Mouse (Mus musculus): ENCODE results near the gene Smim24. TPM values are rescaled to one million over a fixed set of nuclear protein-coding genes. Genes with fewer than 3 reads are reported as not detected.
A peak's percentile ranks its signal among the peaks of the same experiment; 100 is the strongest.

Smim24 gene
- polyA plus RNA-seq, 1 experiment from 2014 or later, result 2.9 TPM

DNA sequence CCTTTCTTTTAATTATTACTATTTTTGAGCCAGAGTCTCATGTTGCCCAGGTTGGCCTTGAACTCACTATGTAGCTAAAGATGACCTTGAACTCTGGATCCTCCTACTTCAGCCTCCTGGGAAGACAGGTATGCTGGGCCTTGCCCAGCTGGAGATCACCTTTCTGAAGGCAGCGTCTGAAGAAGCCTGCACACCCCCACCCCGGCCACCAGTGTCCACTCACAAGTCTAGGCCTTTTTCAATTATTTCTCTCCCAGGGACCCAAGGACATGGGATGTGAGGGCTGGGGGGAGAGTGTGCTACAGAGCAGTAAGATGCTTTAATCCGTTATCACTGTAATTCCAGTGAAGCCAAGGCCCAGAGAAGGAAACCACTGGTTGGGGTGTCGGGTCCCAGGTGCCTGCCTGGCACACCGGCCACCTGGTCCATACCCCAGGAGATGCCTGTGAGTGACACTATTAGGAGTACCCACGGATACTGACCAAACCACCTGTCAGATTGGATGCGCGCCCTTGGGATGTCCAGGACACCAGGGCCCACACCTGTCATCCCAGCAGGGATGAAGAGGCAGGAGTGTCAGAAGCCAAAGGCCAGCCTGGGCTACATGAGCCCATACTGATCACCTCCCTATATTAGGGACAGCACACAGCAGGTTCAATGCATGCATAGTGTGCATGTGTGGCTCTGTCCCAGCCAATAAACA is 35.1 kb downstream of the Smim24 start:
- Histone ChIP-seq H3K9me3 (no peaks in the 10 kb centered on the region), H3K4me1 (peaks cover 59% of the 10 kb centered on the region), H3K36me3 (no peaks in the 10 kb centered on the region), H3K4me3 (no peak overlapping the region), H3K9ac (no peak overlapping the region), H3K27ac (no peak overlapping the region), H3K27me3 (no peaks in the 10 kb centered on the region), H3K4me2 (no peak overlapping the region)
- ATAC-seq (ENCODE audit: insufficient number of reproducible peaks, low FRiP score, low TSS enrichment, low read depth), result no peak
- WGBS, result 77% methylated on average over 8 of the region's 8 CpGs

- Histone ChIP-seq H3K9ac (no peak overlapping the region), H3K4me1 (peaks cover 64% of the 10 kb centered on the region), H3K27ac (no peak overlapping the region), H3K4me3 (no peak overlapping the region), H3K4me2 (no peak overlapping the region), H3K27me3 (no peaks in the 10 kb centered on the region), H3K9me3 (no peaks in the 10 kb centered on the region), H3K36me3 (no peaks in the 10 kb centered on the region)
- ATAC-seq (ENCODE audit: insufficient number of reproducible peaks, low FRiP score, low TSS enrichment, low read depth), result no peak
- 91% methylated on average over 7 of the region's 7 CpGs for WGBS
These were observed 35.6 kb downstream of the Smim24 start for GRCm38 (mm10) chr10:81428507-81428870.

GRCm38 (mm10) chr10:81429092-81429491 is 36.2 kb downstream of the Smim24 start:
- H3K4me2 ChIP-seq, result peak overlapping the region; percentile 94
- no peaks in the 10 kb centered on the region for H3K27me3 ChIP-seq
- H3K27ac ChIP-seq, result peak overlapping the region; percentile 93
- 37% methylated on average over 2 of the region's 2 CpGs for WGBS
- H3K9ac ChIP-seq, result no peak overlapping the region
- no peak for ATAC-seq (ENCODE audit: insufficient number of reproducible peaks, low FRiP score, low TSS enrichment, low read depth)
- peak overlapping the region; percentile 76 for H3K4me3 ChIP-seq
- H3K9me3 ChIP-seq, result no peaks in the 10 kb centered on the region
- H3K36me3 ChIP-seq, result no peaks in the 10 kb centered on the region
- peaks cover 64% of the 10 kb centered on the region for H3K4me1 ChIP-seq

DNA sequence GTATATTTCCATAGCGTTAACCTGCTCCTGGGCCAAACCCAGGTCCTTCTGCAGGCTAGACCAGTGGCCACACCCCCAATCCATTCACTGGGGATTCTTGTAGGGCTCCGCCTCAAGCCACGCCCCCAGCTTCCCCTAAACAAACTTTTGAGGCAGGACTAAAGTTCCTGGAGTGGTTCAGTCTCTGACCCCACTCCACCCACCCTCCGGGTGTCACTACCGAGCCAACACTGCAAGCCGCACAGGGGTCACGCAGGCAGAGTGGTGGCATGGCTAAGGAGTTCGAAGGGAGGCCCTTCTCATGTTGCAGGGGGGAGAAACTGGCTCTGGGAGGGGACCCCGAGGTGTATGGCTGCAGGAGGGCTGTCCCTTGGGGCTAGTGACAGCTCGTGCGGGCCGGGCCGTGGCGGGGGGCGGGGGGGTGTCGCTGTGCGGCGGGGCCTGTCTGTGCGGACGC is 36.8 kb downstream of the Smim24 start:
- no peaks in the 10 kb centered on the region for H3K27me3 ChIP-seq

GRCm38 (mm10) chr10:81430141-81430830 is 37.4 kb downstream of the Smim24 start:
- H3K27me3 ChIP-seq, result no peaks in the 10 kb centered on the region
- peak overlapping the region; percentile 93 for H3K27ac ChIP-seq
- peaks cover 60% of the 10 kb centered on the region for H3K4me1 ChIP-seq
- 0% methylated on average over 53 of the region's 89 CpGs for WGBS
- H3K9ac ChIP-seq, result peak overlapping the region; percentile 68
- H3K36me3 ChIP-seq, result no peaks in the 10 kb centered on the region
- peak overlapping the region; percentile 94 for H3K4me2 ChIP-seq
- ATAC-seq (ENCODE audit: insufficient number of reproducible peaks, low FRiP score, low TSS enrichment, low read depth), result peak; percentile 9; the same call in 1 of the 2 replicates
- peak overlapping the region; percentile 76 for H3K4me3 ChIP-seq
- H3K9me3 ChIP-seq, result no peaks in the 10 kb centered on the region

More for the DNA sequence above, 36.8 kb downstream of the Smim24 start:
- no peaks in the 10 kb centered on the region for H3K9me3 ChIP-seq
- peaks cover 63% of the 10 kb centered on the region for H3K4me1 ChIP-seq
- peak overlapping the region; percentile 93 for H3K27ac ChIP-seq
- WGBS, result 0% methylated on average over 20 of the region's 20 CpGs
- peak overlapping the region; percentile 68 for H3K9ac ChIP-seq
- H3K4me3 ChIP-seq, result peak overlapping the region; percentile 76
- peak overlapping the region; percentile 94 for H3K4me2 ChIP-seq
- peak; percentile 26; the same call in 1 of the 2 replicates for ATAC-seq (ENCODE audit: insufficient number of reproducible peaks, low FRiP score, low TSS enrichment, low read depth)
- H3K36me3 ChIP-seq, result no peaks in the 10 kb centered on the region

GRCm38 (mm10) chr10:81430831-81431525 is 38.1 kb downstream of the Smim24 start:
- Histone ChIP-seq H3K9ac (peak overlapping the region; percentile 68), H3K36me3 (no peaks in the 10 kb centered on the region), H3K4me1 (peaks cover 57% of the 10 kb centered on the region), H3K4me3 (peak overlapping the region; percentile 76), H3K27ac (peak overlapping the region; percentile 93), H3K27me3 (no peaks in the 10 kb centered on the region), H3K4me2 (peak overlapping the region; percentile 94), H3K9me3 (no peaks in the 10 kb centered on the region)
- 1% methylated on average over 34 of the region's 70 CpGs for WGBS
- ATAC-seq (ENCODE audit: insufficient number of reproducible peaks, low FRiP score, low TSS enrichment, low read depth), result no peak; the same call in 1 of the 2 replicates

GRCm38 (mm10) chr10:81431526-81432168 is 38.8 kb downstream of the Smim24 start:
- Histone ChIP-seq H3K4me3 (peak overlapping the region; percentile 76), H3K27me3 (no peaks in the 10 kb centered on the region), H3K4me2 (peak overlapping the region; percentile 94), H3K36me3 (no peaks in the 10 kb centered on the region), H3K27ac (peak overlapping the region; percentile 93; the same call in 1 of the 2 replicates), H3K4me1 (peaks cover 56% of the 10 kb centered on the region), H3K9ac (no peak overlapping the region), H3K9me3 (no peaks in the 10 kb centered on the region)
- no peak for ATAC-seq (ENCODE audit: insufficient number of reproducible peaks, low FRiP score, low TSS enrichment, low read depth)
- 24% methylated on average over 15 of the region's 15 CpGs for WGBS

DNA sequence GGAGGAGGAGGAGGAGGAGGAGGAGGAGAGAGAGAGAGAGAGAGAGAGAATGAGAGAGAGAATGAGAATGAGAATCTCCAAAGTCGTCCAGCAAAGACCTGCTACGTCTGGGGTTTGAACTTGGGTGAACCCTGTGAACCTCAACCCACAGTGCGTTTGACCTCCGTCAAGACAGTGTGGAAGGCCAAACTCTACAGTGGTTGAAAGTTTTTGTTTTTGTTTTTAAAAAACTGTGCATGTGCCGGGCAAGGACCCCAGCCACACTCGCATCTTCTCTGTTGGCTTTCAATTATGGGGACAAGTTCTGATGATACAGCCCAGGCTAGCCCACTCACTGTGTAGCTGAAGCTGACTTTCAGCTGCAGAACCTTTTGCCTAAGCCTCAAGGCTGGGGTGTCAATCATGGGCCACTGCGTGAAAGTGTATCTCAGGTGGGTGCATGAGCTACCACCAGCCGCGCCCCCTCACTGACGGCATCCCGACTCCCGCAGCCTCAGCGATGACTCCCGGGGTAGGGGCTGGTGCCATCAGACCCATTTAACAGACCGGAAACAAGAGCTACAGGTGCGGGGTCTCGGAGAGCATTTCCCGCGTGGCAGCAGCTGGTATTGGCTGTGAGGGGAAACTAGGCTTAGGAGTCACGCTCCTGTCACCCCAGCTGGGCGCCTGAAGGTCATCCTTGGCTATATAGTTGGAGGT is 39.5 kb downstream of the Smim24 start:
- WGBS, result 64% methylated on average over 21 of the region's 21 CpGs
- peak overlapping the region; percentile 54 for H3K4me2 ChIP-seq
- no peak for ATAC-seq (ENCODE audit: insufficient number of reproducible peaks, low FRiP score, low TSS enrichment, low read depth)

GRCm38 (mm10) chr10:81432868-81433262 is 40.0 kb downstream of the Smim24 start:
- no peaks in the 10 kb centered on the region for H3K9me3 ChIP-seq
- no peak overlapping the region for H3K27ac ChIP-seq
- H3K4me3 ChIP-seq, result peak overlapping the region; percentile 28
- ATAC-seq (ENCODE audit: insufficient number of reproducible peaks, low FRiP score, low TSS enrichment, low read depth), result peak; percentile 77
- H3K36me3 ChIP-seq, result no peaks in the 10 kb centered on the region
- H3K4me1 ChIP-seq, result peaks cover 51% of the 10 kb centered on the region
- H3K27me3 ChIP-seq, result no peaks in the 10 kb centered on the region
- 6% methylated on average over 17 of the region's 17 CpGs for WGBS
- H3K9ac ChIP-seq, result no peak overlapping the region
- H3K4me2 ChIP-seq, result peak overlapping the region; percentile 54

More for the DNA sequence above, 39.5 kb downstream of the Smim24 start:
- H3K9ac ChIP-seq, result no peak overlapping the region
- H3K27me3 ChIP-seq, result no peaks in the 10 kb centered on the region
- no peaks in the 10 kb centered on the region for H3K9me3 ChIP-seq
- H3K27ac ChIP-seq, result no peak overlapping the region
- no peak overlapping the region for H3K4me3 ChIP-seq
- peaks cover 53% of the 10 kb centered on the region for H3K4me1 ChIP-seq
- H3K36me3 ChIP-seq, result no peaks in the 10 kb centered on the region

DNA sequence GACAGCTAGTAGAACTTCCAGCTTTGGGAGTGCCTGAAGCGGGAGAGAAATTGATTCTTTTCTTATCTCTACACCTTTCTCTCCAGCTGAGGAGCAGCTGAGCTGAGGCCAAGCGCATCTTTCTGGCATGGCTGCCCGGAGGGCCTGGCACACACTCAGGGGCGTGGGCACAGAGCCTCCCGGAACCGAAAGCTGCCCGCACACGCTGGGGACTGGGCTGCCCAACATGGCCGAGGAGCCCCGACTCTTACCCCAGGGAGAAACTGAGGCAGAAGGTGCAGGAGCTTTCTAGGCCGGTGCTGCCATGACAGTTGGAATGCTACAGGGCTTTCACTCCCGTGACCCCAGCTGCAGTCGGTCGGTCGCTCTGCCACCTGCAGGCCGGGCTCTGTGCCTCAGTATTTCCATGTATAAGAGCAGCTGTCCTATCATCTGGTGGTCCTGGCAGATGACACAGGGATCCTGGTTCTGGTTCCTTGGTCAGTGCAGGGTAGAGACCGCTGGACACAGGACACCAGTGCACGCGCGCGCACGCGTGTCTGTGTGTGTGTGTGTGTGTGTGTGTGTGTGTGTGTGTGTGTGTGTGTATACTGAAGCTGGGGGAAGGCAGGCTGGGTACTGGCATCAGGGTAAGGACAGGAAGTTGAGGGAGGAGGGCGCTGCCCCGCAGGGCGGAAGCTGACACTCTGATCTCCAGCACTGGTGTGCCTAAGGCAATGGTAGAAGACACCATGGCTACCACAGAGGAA is 40.9 kb downstream of the Smim24 start:
- WGBS, result 78% methylated on average over 26 of the region's 26 CpGs
- Histone ChIP-seq H3K4me2 (no peak overlapping the region), H3K27me3 (no peaks in the 10 kb centered on the region), H3K4me3 (no peak overlapping the region), H3K9ac (no peak overlapping the region), H3K4me1 (peaks cover 51% of the 10 kb centered on the region), H3K27ac (no peak overlapping the region), H3K36me3 (no peaks in the 10 kb centered on the region), H3K9me3 (no peaks in the 10 kb centered on the region)
- ATAC-seq (ENCODE audit: insufficient number of reproducible peaks, low FRiP score, low TSS enrichment, low read depth), result no peak
